Mouse (Mus musculus): ENCODE results near the gene Glp2r. TPM values are rescaled to one million over a fixed set of nuclear protein-coding genes. Genes with fewer than 3 reads are reported as not detected.

Gene Glp2r
- polyA plus RNA-seq, 1 experiment: not detected

- Histone ChIP-seq H3K4me3 (ENCODE audit: low read depth, low read length) (no peak overlapping the region), H3K36me3 (ENCODE audit: control insufficient read depth, insufficient read depth, low read length, poor library complexity, severe bottlenecking) (no peaks in the 10 kb centered on the region), H3K9ac (ENCODE audit: low read depth, poor library complexity, severe bottlenecking) (no peak overlapping the region), H3K27me3 (ENCODE audit: control insufficient read depth, insufficient read depth, low read length, poor library complexity, severe bottlenecking) (no peaks in the 10 kb centered on the region), H3K9me3 (replicated peaks; ENCODE audit: control insufficient read depth, insufficient read depth, low read length, poor library complexity, severe bottlenecking) (no peaks in the 10 kb centered on the region), H3K27ac (ENCODE audit: insufficient read depth, low read length) (no peak overlapping the region), H3K4me1 (ENCODE audit: control insufficient read depth, insufficient read depth, low read length) (no peaks in the 10 kb centered on the region)
- TF ChIP-seq POLR2A (IDR thresholded peaks at IDR 0.05; ENCODE audit: insufficient read depth, low read length): no peak
These were observed 126.3 kb downstream of the Glp2r start for GRCm38 (mm10) chr11:67644632-67645149.

DNA sequence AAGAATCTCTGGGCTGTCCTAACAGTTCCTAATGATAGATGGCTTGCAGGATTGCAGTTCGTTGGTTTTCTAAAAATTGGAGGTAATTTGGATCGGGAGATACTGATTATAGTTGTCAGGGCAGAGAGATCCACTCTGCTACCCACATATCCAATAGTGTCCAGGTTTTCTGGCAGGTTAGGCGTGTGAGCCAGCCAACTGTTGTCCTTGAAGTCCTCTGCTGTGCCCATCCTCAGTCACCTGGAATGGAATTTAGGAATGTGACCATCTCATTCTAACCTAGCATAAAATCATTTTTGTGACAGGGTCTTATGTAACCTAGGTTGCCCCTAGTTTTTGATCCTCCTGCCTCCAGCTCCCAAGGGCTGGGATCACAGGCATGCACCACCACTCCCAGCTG, 127.5 kb downstream of the Glp2r start:
- TF ChIP-seq EP300 (IDR thresholded peaks at IDR 0.05; ENCODE audit: insufficient read depth, low read depth, low read length): no peak
- no peak for TF ChIP-seq POLR2A (IDR thresholded peaks at IDR 0.05; ENCODE audit: insufficient read depth, low read length)
- TF ChIP-seq CTCF (IDR thresholded peaks at IDR 0.05; ENCODE audit: low read depth, low read length): no peak
- Histone ChIP-seq H3K9ac (ENCODE audit: low read depth, poor library complexity, severe bottlenecking) (no peak overlapping the region), H3K36me3 (ENCODE audit: control insufficient read depth, insufficient read depth, low read length, poor library complexity, severe bottlenecking) (no peaks in the 10 kb centered on the region), H3K4me3 (ENCODE audit: low read depth, low read length) (no peak overlapping the region), H3K9me3 (replicated peaks; ENCODE audit: control insufficient read depth, insufficient read depth, low read length, poor library complexity, severe bottlenecking) (no peaks in the 10 kb centered on the region), H3K27ac (ENCODE audit: insufficient read depth, low read length) (no peak overlapping the region), H3K4me1 (ENCODE audit: control insufficient read depth, insufficient read depth, low read length) (no peaks in the 10 kb centered on the region), H3K27me3 (ENCODE audit: control insufficient read depth, insufficient read depth, low read length, poor library complexity, severe bottlenecking) (no peaks in the 10 kb centered on the region)

- Histone ChIP-seq H3K27me3 (ENCODE audit: control insufficient read depth, insufficient read depth, low read length, poor library complexity, severe bottlenecking) (no peaks in the 10 kb centered on the region), H3K4me1 (ENCODE audit: control insufficient read depth, insufficient read depth, low read length) (no peaks in the 10 kb centered on the region), H3K4me3 (ENCODE audit: low read depth, low read length) (no peak overlapping the region), H3K9ac (ENCODE audit: low read depth, poor library complexity, severe bottlenecking) (no peak overlapping the region), H3K36me3 (ENCODE audit: control insufficient read depth, insufficient read depth, low read length, poor library complexity, severe bottlenecking) (no peaks in the 10 kb centered on the region), H3K9me3 (replicated peaks; ENCODE audit: control insufficient read depth, insufficient read depth, low read length, poor library complexity, severe bottlenecking) (no peaks in the 10 kb centered on the region), H3K27ac (ENCODE audit: insufficient read depth, low read length) (no peak overlapping the region)
- TF ChIP-seq EP300 (IDR thresholded peaks at IDR 0.05; ENCODE audit: insufficient read depth, low read depth, low read length) (no peak), POLR2A (IDR thresholded peaks at IDR 0.05; ENCODE audit: insufficient read depth, low read length) (no peak), CTCF (IDR thresholded peaks at IDR 0.05; ENCODE audit: low read depth, low read length) (no peak)
These were observed 128.1 kb downstream of the Glp2r start for GRCm38 (mm10) chr11:67642835-67643234.

DNA sequence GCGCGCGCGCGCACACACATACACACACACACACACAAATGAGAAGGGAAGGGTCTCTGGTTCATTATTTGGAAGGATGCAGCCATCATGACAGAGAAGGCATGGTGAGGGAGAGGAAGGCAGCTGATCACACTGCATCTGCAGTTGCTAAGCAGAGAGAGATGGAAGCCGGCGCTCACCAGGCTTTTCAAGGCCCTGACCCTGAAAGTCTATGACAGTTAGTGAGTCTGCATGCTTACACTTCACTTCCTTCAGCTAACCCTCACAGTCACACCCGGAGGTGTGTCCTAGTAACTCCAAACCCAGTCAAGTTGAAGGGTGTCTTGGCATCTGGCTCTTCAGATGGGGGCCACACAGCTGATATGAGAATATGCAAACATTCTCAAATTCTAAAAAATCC, 128.5 kb downstream of the Glp2r start:
- Histone ChIP-seq H3K9ac (ENCODE audit: low read depth, poor library complexity, severe bottlenecking) (no peak overlapping the region), H3K36me3 (ENCODE audit: control insufficient read depth, insufficient read depth, low read length, poor library complexity, severe bottlenecking) (no peaks in the 10 kb centered on the region), H3K4me3 (ENCODE audit: low read depth, low read length) (no peak overlapping the region), H3K27ac (ENCODE audit: insufficient read depth, low read length) (no peak overlapping the region), H3K9me3 (replicated peaks; ENCODE audit: control insufficient read depth, insufficient read depth, low read length, poor library complexity, severe bottlenecking) (no peaks in the 10 kb centered on the region), H3K27me3 (ENCODE audit: control insufficient read depth, insufficient read depth, low read length, poor library complexity, severe bottlenecking) (no peaks in the 10 kb centered on the region), H3K4me1 (ENCODE audit: control insufficient read depth, insufficient read depth, low read length) (no peaks in the 10 kb centered on the region)
- TF ChIP-seq EP300 (IDR thresholded peaks at IDR 0.05; ENCODE audit: insufficient read depth, low read depth, low read length): no peak
- TF ChIP-seq POLR2A (IDR thresholded peaks at IDR 0.05; ENCODE audit: insufficient read depth, low read length): no peak
- no peak for TF ChIP-seq CTCF (IDR thresholded peaks at IDR 0.05; ENCODE audit: low read depth, low read length)

DNA sequence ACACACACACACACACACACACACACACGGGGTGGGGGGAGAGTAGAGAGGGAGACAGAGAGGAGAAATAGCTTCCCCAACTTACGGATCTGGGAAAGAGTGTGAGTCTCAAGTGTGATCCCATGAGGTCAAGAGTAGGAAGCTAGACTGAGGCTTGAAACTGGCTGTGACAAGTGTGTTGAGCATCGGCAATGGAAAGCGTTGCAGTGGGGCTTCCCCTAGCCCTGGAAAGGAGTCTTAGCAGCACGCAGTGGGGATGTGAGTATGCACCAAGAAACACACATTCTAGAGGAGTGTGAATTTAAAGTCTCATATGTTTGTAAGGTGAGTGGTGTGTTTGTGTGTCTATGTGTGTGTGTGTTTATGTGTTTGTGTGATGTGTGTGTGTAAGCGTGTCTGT, 130.7 kb downstream of the Glp2r start:
- H3K4me3 ChIP-seq (ENCODE audit: low read depth, low read length): no peak overlapping the region
- H3K27ac ChIP-seq (ENCODE audit: insufficient read depth, low read length): no peak overlapping the region
- no peaks in the 10 kb centered on the region for H3K36me3 ChIP-seq (ENCODE audit: control insufficient read depth, insufficient read depth, low read length, poor library complexity, severe bottlenecking)
- H3K4me1 ChIP-seq (ENCODE audit: control insufficient read depth, insufficient read depth, low read length): no peaks in the 10 kb centered on the region
- no peaks in the 10 kb centered on the region for H3K9me3 ChIP-seq (replicated peaks; ENCODE audit: control insufficient read depth, insufficient read depth, low read length, poor library complexity, severe bottlenecking)
- no peak overlapping the region for H3K9ac ChIP-seq (ENCODE audit: low read depth, poor library complexity, severe bottlenecking)
- TF ChIP-seq EP300 (IDR thresholded peaks at IDR 0.05; ENCODE audit: insufficient read depth, low read depth, low read length): no peak
- TF ChIP-seq POLR2A (IDR thresholded peaks at IDR 0.05; ENCODE audit: insufficient read depth, low read length): no peak
- no peak for TF ChIP-seq CTCF (IDR thresholded peaks at IDR 0.05; ENCODE audit: low read depth, low read length)
- no peaks in the 10 kb centered on the region for H3K27me3 ChIP-seq (ENCODE audit: control insufficient read depth, insufficient read depth, low read length, poor library complexity, severe bottlenecking)

DNA sequence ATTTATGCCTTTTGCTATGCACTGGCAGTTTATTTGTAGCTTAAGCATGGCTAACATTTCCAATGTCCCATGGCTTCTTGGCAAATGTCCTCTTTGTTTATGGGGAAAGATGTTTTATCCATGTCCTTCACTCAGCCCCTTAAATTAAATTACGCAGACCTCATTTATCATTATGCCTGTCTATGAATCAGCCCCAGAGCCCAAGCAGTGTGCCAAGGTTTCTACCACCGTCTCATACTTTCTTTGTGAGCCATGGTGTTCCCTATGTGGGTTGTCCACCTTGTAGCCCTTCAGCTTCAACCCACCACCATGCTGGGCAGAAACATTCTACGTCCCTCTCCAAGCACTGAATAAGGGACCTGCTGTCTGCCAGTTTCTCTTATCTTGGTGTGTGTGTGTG, 132.6 kb downstream of the Glp2r start:
- Histone ChIP-seq H3K27me3 (ENCODE audit: control insufficient read depth, insufficient read depth, low read length, poor library complexity, severe bottlenecking) (no peaks in the 10 kb centered on the region), H3K27ac (ENCODE audit: insufficient read depth, low read length) (no peak overlapping the region), H3K4me1 (ENCODE audit: control insufficient read depth, insufficient read depth, low read length) (no peaks in the 10 kb centered on the region), H3K9me3 (replicated peaks; ENCODE audit: control insufficient read depth, insufficient read depth, low read length, poor library complexity, severe bottlenecking) (no peaks in the 10 kb centered on the region), H3K36me3 (ENCODE audit: control insufficient read depth, insufficient read depth, low read length, poor library complexity, severe bottlenecking) (no peaks in the 10 kb centered on the region), H3K9ac (ENCODE audit: low read depth, poor library complexity, severe bottlenecking) (no peak overlapping the region), H3K4me3 (ENCODE audit: low read depth, low read length) (no peak overlapping the region)
- no peak for TF ChIP-seq POLR2A (IDR thresholded peaks at IDR 0.05; ENCODE audit: insufficient read depth, low read length)
- no peak for TF ChIP-seq EP300 (IDR thresholded peaks at IDR 0.05; ENCODE audit: insufficient read depth, low read depth, low read length)
- TF ChIP-seq CTCF (IDR thresholded peaks at IDR 0.05; ENCODE audit: low read depth, low read length): no peak
